ENCODE assay signal across 8 mouse cellular contexts in the genomic region with DNA sequence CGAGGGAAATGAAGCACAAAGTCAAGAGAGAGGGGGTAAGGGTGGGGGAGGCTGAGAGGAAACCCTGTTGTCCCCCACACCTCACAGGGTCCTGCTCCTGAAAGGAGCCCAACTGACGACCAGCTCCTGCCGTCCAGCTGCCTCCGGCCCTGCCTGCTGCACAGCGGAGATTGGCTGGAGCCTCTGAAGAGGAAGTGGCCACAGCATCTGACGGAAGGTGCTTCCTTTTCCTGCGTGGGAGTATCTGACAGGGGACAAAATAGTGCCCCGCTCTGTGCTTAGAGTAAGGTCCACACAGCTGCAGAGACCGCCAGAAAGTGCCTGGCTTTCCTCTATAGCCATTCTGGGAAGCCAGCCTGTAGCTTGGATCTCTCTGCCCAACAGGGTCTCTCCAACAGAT. TPM values are rescaled to one million over a fixed set of nuclear protein-coding genes. Genes with fewer than 3 reads are reported as not detected.
DNase-seq lines count a peak whose midpoint lies in the region; ATAC-seq lines count a peak whose summit lies in the region.

No protein-coding gene starts in this region.

- H3K4me2 ChIP-seq in neural tube, embryonic 13.5 days, result peak overlapping the region; percentile 24; the same call in 1 of the 2 replicates
- peak overlapping the region; percentile 50 for H3K4me2 ChIP-seq in heart, embryonic 16.5 days (ENCODE audit: low read depth, low read length)
- H3K4me2 ChIP-seq in limb, embryonic 15.5 days, result no peak overlapping the region

- H3K27ac ChIP-seq in neural tube, embryonic 13.5 days (replicated peaks), result no peak overlapping the region
- H3K27ac ChIP-seq in heart, embryonic 16.5 days (ENCODE audit: low read length), result peak overlapping the region; percentile 50; the same call in 1 of the 2 replicates
- H3K27ac ChIP-seq in limb, embryonic 15.5 days, result no peak overlapping the region

- H3K4me3 ChIP-seq in neural tube, embryonic 13.5 days, result peak overlapping the region; percentile 12; the same call in 1 of the 2 replicates
- peak overlapping the region; percentile 44 for H3K4me3 ChIP-seq in heart, embryonic 16.5 days (ENCODE audit: low read length)
- peak overlapping the region; percentile 11; the same call in 1 of the 2 replicates for H3K4me3 ChIP-seq in limb, embryonic 15.5 days

- H3K36me3 ChIP-seq in neural tube, embryonic 13.5 days, result no peaks in the 10 kb centered on the region
- H3K36me3 ChIP-seq in heart, embryonic 16.5 days (ENCODE audit: control insufficient read depth, insufficient read depth), result no peaks in the 10 kb centered on the region
- H3K36me3 ChIP-seq in limb, embryonic 15.5 days, result no peaks in the 10 kb centered on the region

- no peak for ATAC-seq in neural tube, embryonic 13.5 days (ENCODE audit: low read depth)
- peak; percentile 72 for ATAC-seq in heart, embryonic 16.5 days (replicated peaks; ENCODE audit: extremely low read depth, insufficient read depth, low FRiP score)
- ATAC-seq in limb, embryonic 15.5 days (ENCODE audit: insufficient number of reproducible peaks, low FRiP score, low TSS enrichment, low read depth), result no peak
- ATAC-seq in neutrophil, adult 5-6 weeks (ENCODE audit: extremely low read depth, insufficient number of reproducible peaks, low FRiP score, poor library complexity, severe bottlenecking), result peak; percentile 75
- no peak for ATAC-seq in activated CD4-positive, CD25-positive, alpha-beta regulatory T cell, adult 4 months

- no peak for DNase-seq in neural tube, embryonic 10.5 days (ENCODE audit: extremely low spot score, low spot score)
- no peak for DNase-seq in Muller cell, postnatal 12 days (ENCODE audit: inconsistent ontology term)
- no peak for DNase-seq in frontal cortex, postnatal 36 days (ENCODE audit: low spot score in 2 of 2)

- H3K9me3 ChIP-seq in neural tube, embryonic 13.5 days, result no peaks in the 10 kb centered on the region
- H3K9me3 ChIP-seq in heart, embryonic 16.5 days (replicated peaks; ENCODE audit: control insufficient read depth, low read length), result no peaks in the 10 kb centered on the region
- no peaks in the 10 kb centered on the region for H3K9me3 ChIP-seq in limb, embryonic 15.5 days

- H3K27me3 ChIP-seq in neural tube, embryonic 13.5 days, result no peaks in the 10 kb centered on the region
- no peaks in the 10 kb centered on the region; the same call in 1 of the 2 replicates for H3K27me3 ChIP-seq in heart, embryonic 16.5 days (ENCODE audit: control insufficient read depth, insufficient read depth, low read length)
- no peaks in the 10 kb centered on the region for H3K27me3 ChIP-seq in limb, embryonic 15.5 days

- no peaks in the 10 kb centered on the region for H3K4me1 ChIP-seq in neural tube, embryonic 13.5 days (replicated peaks)
- no peaks in the 10 kb centered on the region for H3K4me1 ChIP-seq in heart, embryonic 16.5 days (ENCODE audit: control insufficient read depth, insufficient read depth, low read length)
- H3K4me1 ChIP-seq in limb, embryonic 15.5 days, result no peaks in the 10 kb centered on the region

- WGBS in neural tube, embryonic 13.5 days, result 77% methylated on average over 9 of the region's 9 CpGs
- 60% methylated on average over 9 of the region's 9 CpGs for WGBS in heart, embryonic 16.5 days
- WGBS in limb, embryonic 15.5 days, result 74% methylated on average over 9 of the region's 9 CpGs

- H3K9ac ChIP-seq in neural tube, embryonic 13.5 days, result no peak overlapping the region
- no peak overlapping the region for H3K9ac ChIP-seq in heart, embryonic 16.5 days (ENCODE audit: low read length)
- H3K9ac ChIP-seq in limb, embryonic 15.5 days, result no peak overlapping the region

RNA-seq across cellular contexts. Expression of gene Arhgap25, which starts 36.9 kb away (rescaled TPM):
- 4.9 TPM in 2 replicates for polyA plus RNA-seq in neural tube, embryonic 13.5 days (2015; fragmentation: Nextera tagmentation; extraction: Ambion mirVana)
- polyA plus RNA-seq in heart, embryonic 16.5 days (2015; fragmentation: Nextera tagmentation; extraction: Ambion mirVana), result 4.7 and 7.5 TPM in 2 replicates
- 7.6 and 8.4 TPM in 2 replicates for polyA plus RNA-seq in limb, embryonic 15.5 days (2015; fragmentation: Nextera tagmentation; extraction: Ambion mirVana)
- total RNA-seq in neutrophil, adult 5-6 weeks (2017), result 358 and 369 TPM in 2 replicates
- 10 to 100 TPM; 76.6 to 80.0 TPM for polyA plus RNA-seq in activated CD4-positive, CD25-positive, alpha-beta regulatory T cell, adult 4 months (2017; shearing (Covaris generic))

Comparison
In these comparisons a context has a peak if more than half of its experiments do, and no peak if none do; other contexts are left out.
1. ATAC-seq: peak in heart, embryonic 16.5 days (single experiment) and neutrophil, adult 5-6 weeks (single experiment); none in neural tube, embryonic 13.5 days (single experiment), limb, embryonic 15.5 days (single experiment) and activated CD4-positive, CD25-positive, alpha-beta regulatory T cell, adult 4 months (single experiment).
2. Peak in every context shown above with its lines, with median percentiles within 50 percentile points of each other: H3K4me3 ChIP-seq.